Mouse (Mus musculus): ENCODE measurements at regions not wholly inside any gene's neighbourhood (a gene's known extent, or its start where the extent isn't known, plus 50 kb on each side); places are given as distances from the start of the nearest gene placed in this dataset.

- 90% methylated on average over 6 of the region's 6 CpGs for WGBS
- no peak overlapping the region for H3K27ac ChIP-seq (ENCODE audit: insufficient read depth, low read length)
- H3K27me3 ChIP-seq (ENCODE audit: control insufficient read depth, insufficient read depth, low read length) = no peaks in the 10 kb centered on the region
- no peak for TF ChIP-seq CTCF (IDR thresholded peaks at IDR 0.05; ENCODE audit: borderline replicate concordance, insufficient read depth, low read depth, low read length)
- TF ChIP-seq POLR2A (IDR thresholded peaks at IDR 0.05; ENCODE audit: borderline replicate concordance, insufficient read depth, low read length) = no peak
- no peak overlapping the region for H3K4me3 ChIP-seq (replicated peaks; ENCODE audit: insufficient read depth, low read depth, low read length)
- no peaks in the 10 kb centered on the region for H3K4me1 ChIP-seq (ENCODE audit: control insufficient read depth, insufficient read depth, low read length)
- DNase-seq = no peak
Measured at GRCm38 (mm10) chr10:67473016-67473415, 62.3 kb upstream of the Egr2 start.

GRCm38 (mm10) chr10:67474336-67474735 is 60.9 kb upstream of the Egr2 start:
- no peak for DNase-seq
- WGBS = 33% methylated on average over 2 of the region's 2 CpGs
- no peaks in the 10 kb centered on the region for H3K4me1 ChIP-seq (ENCODE audit: control insufficient read depth, insufficient read depth, low read length)
- no peak overlapping the region for H3K27ac ChIP-seq (ENCODE audit: insufficient read depth, low read length)
- H3K4me3 ChIP-seq (replicated peaks; ENCODE audit: insufficient read depth, low read depth, low read length) = no peak overlapping the region
- H3K27me3 ChIP-seq (ENCODE audit: control insufficient read depth, insufficient read depth, low read length) = no peaks in the 10 kb centered on the region
- no peak for TF ChIP-seq POLR2A (IDR thresholded peaks at IDR 0.05; ENCODE audit: borderline replicate concordance, insufficient read depth, low read length)
- no peak for TF ChIP-seq CTCF (IDR thresholded peaks at IDR 0.05; ENCODE audit: borderline replicate concordance, insufficient read depth, low read depth, low read length)

GRCm38 (mm10) chr10:67482268-67482667 is 53.0 kb upstream of the Egr2 start:
- Histone ChIP-seq H3K27me3 (ENCODE audit: control insufficient read depth, insufficient read depth, low read length) (no peaks in the 10 kb centered on the region), H3K4me1 (ENCODE audit: control insufficient read depth, insufficient read depth, low read length) (no peaks in the 10 kb centered on the region), H3K27ac (ENCODE audit: insufficient read depth, low read length) (no peak overlapping the region), H3K4me3 (replicated peaks; ENCODE audit: insufficient read depth, low read depth, low read length) (peak overlapping the region; percentile 25)
- 8% methylated on average over 14 of the region's 14 CpGs for whole genome bisulfite sequencing
- peak; percentile 44 to 51 for DNase-seq
- TF ChIP-seq CTCF (IDR thresholded peaks at IDR 0.05; ENCODE audit: borderline replicate concordance, insufficient read depth, low read depth, low read length) (no peak), POLR2A (IDR thresholded peaks at IDR 0.05; ENCODE audit: borderline replicate concordance, insufficient read depth, low read length) (no peak)

GRCm38 (mm10) chr10:67483371-67483770 is 51.9 kb upstream of the Egr2 start:
- TF ChIP-seq CTCF (IDR thresholded peaks at IDR 0.05; ENCODE audit: borderline replicate concordance, insufficient read depth, low read depth, low read length) = no peak
- no peak for TF ChIP-seq POLR2A (IDR thresholded peaks at IDR 0.05; ENCODE audit: borderline replicate concordance, insufficient read depth, low read length)
- H3K27ac ChIP-seq (ENCODE audit: insufficient read depth, low read length) = no peak overlapping the region
- no peaks in the 10 kb centered on the region for H3K27me3 ChIP-seq (ENCODE audit: control insufficient read depth, insufficient read depth, low read length)
- no peak overlapping the region for H3K4me3 ChIP-seq (replicated peaks; ENCODE audit: insufficient read depth, low read depth, low read length)
- DNase-seq = no peak
- H3K4me1 ChIP-seq (ENCODE audit: control insufficient read depth, insufficient read depth, low read length) = no peaks in the 10 kb centered on the region
- 75% methylated on average over 7 of the region's 7 CpGs for WGBS

GRCm38 (mm10) chr10:67484091-67484745 is 51.1 kb upstream of the Egr2 start:
- Histone ChIP-seq H3K4me1 (ENCODE audit: control insufficient read depth, insufficient read depth, low read length) (no peaks in the 10 kb centered on the region), H3K27ac (ENCODE audit: insufficient read depth, low read length) (no peak overlapping the region), H3K27me3 (ENCODE audit: control insufficient read depth, insufficient read depth, low read length) (no peaks in the 10 kb centered on the region), H3K4me3 (replicated peaks; ENCODE audit: insufficient read depth, low read depth, low read length) (no peak overlapping the region)
- no peak for DNase-seq
- WGBS = 94% methylated on average over 3 of the region's 3 CpGs
- TF ChIP-seq CTCF (IDR thresholded peaks at IDR 0.05; ENCODE audit: borderline replicate concordance, insufficient read depth, low read depth, low read length) = no peak
- no peak for TF ChIP-seq POLR2A (IDR thresholded peaks at IDR 0.05; ENCODE audit: borderline replicate concordance, insufficient read depth, low read length)
